ENCODE assay signal across 8 mouse cellular contexts in genomic region chr3:108466425-108466824, GRCm38 (mm10). TPM values are rescaled to one million over a fixed set of nuclear protein-coding genes. Genes with fewer than 3 reads are reported as not detected.
DNase-seq lines count a peak whose midpoint lies in the region; ATAC-seq and TF ChIP-seq lines count a peak whose summit lies in the region.
"Had no signal": no experiment of that assay in that cellular context is flagged by ENCODE, and none has a peak within 500 bp of the region (broad histone marks: within the 10 kb centered on the region; RNA-seq: fewer than 3 reads in every experiment).

No protein-coding gene starts in this region.

- H3K27ac ChIP-seq in kidney, embryonic 16.5 days (ENCODE audit: low read length), result no peak overlapping the region
- no peak overlapping the region for H3K27ac ChIP-seq in olfactory bulb, adult 2 months (ENCODE audit: insufficient read depth, low read depth, low read length)

- no peak for ATAC-seq in kidney, embryonic 16.5 days (ENCODE audit: low FRiP score, low TSS enrichment)

- peak; percentile 52 for TF ChIP-seq CTCF in olfactory bulb, adult 2 months (IDR thresholded peaks at IDR 0.05; ENCODE audit: insufficient read depth, low read depth, low read length)

- 91% methylated on average over 6 of the region's 6 CpGs for WGBS in kidney, embryonic 16.5 days
- WGBS in olfactory bulb, adult 2 months, result 76% methylated on average over 6 of the region's 6 CpGs

- TF ChIP-seq POLR2A in olfactory bulb, adult 2 months (IDR thresholded peaks at IDR 0.05; ENCODE audit: insufficient read depth, low read depth, low read length), result no peak

- no peaks in the 10 kb centered on the region for H3K27me3 ChIP-seq in kidney, embryonic 16.5 days (ENCODE audit: insufficient read depth, low read length)

- no peaks in the 10 kb centered on the region for H3K36me3 ChIP-seq in kidney, embryonic 16.5 days (ENCODE audit: insufficient read depth, low read length)

- H3K4me3 ChIP-seq in kidney, embryonic 16.5 days (ENCODE audit: low read length), result no peak overlapping the region
- no peak overlapping the region for H3K4me3 ChIP-seq in olfactory bulb, adult 2 months (ENCODE audit: insufficient read depth, low read depth, low read length)
- H3K4me3 ChIP-seq: megakaryocyte, embryonic 14.5 days had no signal

- peak; percentile 74 for DNase-seq in kidney, adult 18-20 months
- peak; percentile 20 for DNase-seq in Muller cell, postnatal 12 days (ENCODE audit: inconsistent ontology term)
- peak; percentile 55 for DNase-seq in c-Kit-positive CD71-positive TER-119-positive erythroid progenitor cells, embryonic 14.5 days (ENCODE audit: low spot score)
- DNase-seq in kidney, postnatal 25 days, result peak; percentile 75 to 85
- peak; percentile 83 for DNase-seq in thymus, postnatal 4 days

- 0 out of 2 replicates have a peak, but pooled peaks cover 4% of the 10 kb centered on the region for H3K4me1 ChIP-seq in kidney, embryonic 16.5 days (ENCODE audit: insufficient read depth, low read length)
- H3K4me1 ChIP-seq in olfactory bulb, adult 2 months (ENCODE audit: control insufficient read depth, insufficient read depth, low read length), result no peaks in the 10 kb centered on the region

- H3K4me2 ChIP-seq in kidney, embryonic 16.5 days (replicated peaks; ENCODE audit: low read depth, low read length), result no peak overlapping the region

- H3K9me3 ChIP-seq in kidney, embryonic 16.5 days (ENCODE audit: low read length), result no peaks in the 10 kb centered on the region
- H3K9me3 ChIP-seq: megakaryocyte, embryonic 14.5 days had no signal

- H3K9ac ChIP-seq in kidney, embryonic 16.5 days (replicated peaks; ENCODE audit: low read length), result no peak overlapping the region

RNA-seq across cellular contexts. Expression of gene Sars, which starts 21.4 kb away (rescaled TPM):
- 134 and 142 TPM in 2 replicates for polyA plus RNA-seq in kidney, embryonic 16.5 days (2015; fragmentation: Nextera tagmentation; extraction: Ambion mirVana)
- polyA plus RNA-seq in olfactory bulb, adult 2 months (2012; ENCODE audit: insufficient read depth, insufficient read length, low replicate concordance, missing spikeins), result 343 TPM in 1 of 2 replicates, not detected in the other

RNA-seq across cellular contexts. Expression of gene Celsr2, which starts 51.1 kb away (rescaled TPM):
- polyA plus RNA-seq in kidney, embryonic 16.5 days (2015; fragmentation: Nextera tagmentation; extraction: Ambion mirVana), result 21.7 and 22.1 TPM in 2 replicates
- not detected in 2 replicates for polyA plus RNA-seq in olfactory bulb, adult 2 months (2012; ENCODE audit: insufficient read depth, insufficient read length, low replicate concordance, missing spikeins)

Comparison
In these comparisons a context has a peak if more than half of its experiments do, and no peak if none do; other contexts are left out.
1. DNase-seq: peak in every context shown above with its lines; median percentile 83 in thymus, postnatal 4 days; 80 in kidney, postnatal 25 days; 74 in kidney, adult 18-20 months; 55 in c-Kit-positive CD71-positive TER-119-positive erythroid progenitor cells, embryonic 14.5 days; 20 in Muller cell, postnatal 12 days.